ENCODE assay signal across 24 mouse cellular contexts in the genomic region with DNA sequence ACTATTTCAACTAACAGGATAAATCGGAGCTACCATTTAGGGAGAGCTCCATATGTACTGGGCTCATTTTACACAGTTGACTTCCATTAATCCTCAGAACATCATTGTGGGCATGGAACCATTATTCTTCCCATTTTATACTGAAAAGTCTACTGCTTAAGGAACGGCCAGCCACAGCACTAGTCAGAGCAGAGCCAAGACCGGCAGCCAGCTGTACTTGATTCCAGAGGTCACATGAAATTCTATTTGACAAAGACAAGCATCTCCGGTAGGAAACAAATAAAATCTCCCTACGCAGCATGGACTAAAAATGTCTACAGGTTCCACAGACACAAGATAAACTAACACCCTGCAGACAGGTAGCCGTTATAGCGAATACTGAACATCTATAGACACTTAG. TPM values are rescaled to one million over a fixed set of nuclear protein-coding genes. Genes with fewer than 3 reads are reported as not detected.
A peak's percentile ranks its signal among the peaks of the same experiment; 100 is the strongest.
DNase-seq lines count a peak whose midpoint lies in the region; ATAC-seq and TF ChIP-seq lines count a peak whose summit lies in the region.
"Had no signal": no experiment of that assay in that cellular context is flagged by ENCODE, and none has a peak within 500 bp of the region (broad histone marks: within the 10 kb centered on the region; RNA-seq: fewer than 3 reads in every experiment).

No protein-coding gene starts in this region.

- no peak for TF ChIP-seq CTCF in gastrocnemius, adult 2 months (IDR thresholded peaks at IDR 0.05)

- H3K9me3 ChIP-seq in liver, embryonic 11.5 days (ENCODE audit: control insufficient read depth, low read length) = no peaks in the 10 kb centered on the region
- no peaks in the 10 kb centered on the region for H3K9me3 ChIP-seq in liver, embryonic 16.5 days (replicated peaks; ENCODE audit: control insufficient read depth, low read length)
- H3K9me3 ChIP-seq: forebrain, embryonic 13.5 days; heart, embryonic 12.5 days; hindbrain, embryonic 13.5 days; neural tube, embryonic 15.5 days; stomach, embryonic 15.5 days had no signal

- H3K4me2 ChIP-seq in liver, embryonic 11.5 days = peak overlapping the region; percentile 29
- H3K4me2 ChIP-seq in liver, embryonic 16.5 days (ENCODE audit: low read depth, low read length) = peak overlapping the region; percentile 31
- H3K4me2 ChIP-seq: forebrain, embryonic 13.5 days; heart, embryonic 12.5 days; hindbrain, embryonic 13.5 days; neural tube, embryonic 15.5 days; stomach, embryonic 15.5 days had no signal

- no peak overlapping the region for H3K4me3 ChIP-seq in gastrocnemius, adult 2 months
- H3K4me3 ChIP-seq in liver, embryonic 11.5 days (ENCODE audit: low read depth, low read length) = no peak overlapping the region
- 0 out of 2 replicates have a peak overlapping the region, but pooled peaks have one; percentile 17 for H3K4me3 ChIP-seq in liver, embryonic 16.5 days (ENCODE audit: low read depth, low read length)
- H3K4me3 ChIP-seq: forebrain, embryonic 13.5 days; heart, embryonic 12.5 days; hindbrain, embryonic 13.5 days; neural tube, embryonic 15.5 days; stomach, embryonic 15.5 days had no signal

- DNase-seq in gastrocnemius, adult 2 months = no peak
- no peak for DNase-seq in gastrocnemius, adult 8-10 months (ENCODE audit: low spot score in 2 of 2)
- DNase-seq in kidney, postnatal 10 days = peak; percentile 39
- no peak for DNase-seq in kidney, adult 11 months
- no peak for DNase-seq in liver, embryonic 11.5 days (ENCODE audit: low spot score)
- DNase-seq in cerebellum, adult 9-10 months = no peak
- DNase-seq: adrenal gland, adult 8-10 months; cerebellum, adult 8-10 months; cerebellum, postnatal 36 days; gastrocnemius, postnatal 25 days; heart, postnatal 4 days; midbrain, embryonic 14.5 days; retina, postnatal 1 day; right cerebral cortex, postnatal 14 days had no signal

- no peak overlapping the region for H3K9ac ChIP-seq in liver, embryonic 11.5 days (ENCODE audit: low read depth, low read length)
- no peak overlapping the region for H3K9ac ChIP-seq in liver, embryonic 16.5 days (ENCODE audit: low read depth, low read length)
- H3K9ac ChIP-seq: forebrain, embryonic 13.5 days; heart, embryonic 12.5 days; hindbrain, embryonic 13.5 days; neural tube, embryonic 15.5 days; stomach, embryonic 15.5 days had no signal

- no peak for ATAC-seq in liver, embryonic 11.5 days (replicated peaks; ENCODE audit: low FRiP score)
- no peak for ATAC-seq in liver, embryonic 16.5 days (ENCODE audit: low read depth)
- ATAC-seq: activated CD4-positive, CD25-positive, alpha-beta regulatory T cell, adult 4 months; forebrain, embryonic 13.5 days; intestine, embryonic 16.5 days; lung, postnatal 0 days had no signal

- WGBS in liver, embryonic 11.5 days = 71% methylated on average over 7 of the region's 7 CpGs
- WGBS in liver, embryonic 16.5 days (ENCODE audit: insufficient replicate concordance) = 61% methylated on average over 7 of the region's 7 CpGs

- intact Hi-C loops in gastrocnemius, adult 2 months (cut with DNase I) = no loop called here

- 0 out of 2 replicates have a peak, but pooled peaks cover 2% of the 10 kb centered on the region for H3K36me3 ChIP-seq in liver, embryonic 11.5 days (ENCODE audit: control insufficient read depth, insufficient read depth, low read length)
- no peaks in the 10 kb centered on the region for H3K36me3 ChIP-seq in liver, embryonic 16.5 days (ENCODE audit: control insufficient read depth, insufficient read depth)
- H3K36me3 ChIP-seq: heart, embryonic 12.5 days; neural tube, embryonic 15.5 days; stomach, embryonic 15.5 days had no signal

- peaks cover 23% of the 10 kb centered on the region for H3K4me1 ChIP-seq in liver, embryonic 11.5 days (replicated peaks; ENCODE audit: control insufficient read depth, insufficient read depth, low read length)
- H3K4me1 ChIP-seq in liver, embryonic 16.5 days (ENCODE audit: control insufficient read depth, low read depth, low read length) = peaks cover 31% of the 10 kb centered on the region
- H3K4me1 ChIP-seq: forebrain, embryonic 13.5 days; hindbrain, embryonic 13.5 days; neural tube, embryonic 15.5 days; stomach, embryonic 15.5 days had no signal

- H3K27me3 ChIP-seq in liver, embryonic 11.5 days (replicated peaks; ENCODE audit: control insufficient read depth, insufficient read depth, low read length) = no peaks in the 10 kb centered on the region
- H3K27me3 ChIP-seq in liver, embryonic 16.5 days (ENCODE audit: control insufficient read depth, insufficient read depth, low read depth, low read length) = no peaks in the 10 kb centered on the region
- H3K27me3 ChIP-seq: CH12.LX; forebrain, embryonic 13.5 days; heart, embryonic 12.5 days; hindbrain, embryonic 13.5 days; neural tube, embryonic 15.5 days; stomach, embryonic 15.5 days had no signal

- peak overlapping the region; percentile 57; the same call in 1 of the 2 replicates for H3K27ac ChIP-seq in gastrocnemius, adult 2 months
- no peak overlapping the region for H3K27ac ChIP-seq in liver, embryonic 11.5 days (ENCODE audit: low read depth, low read length)
- H3K27ac ChIP-seq in liver, embryonic 16.5 days (ENCODE audit: low read length) = no peak overlapping the region
- H3K27ac ChIP-seq: forebrain, embryonic 13.5 days; hindbrain, embryonic 13.5 days; neural tube, embryonic 15.5 days; stomach, embryonic 15.5 days had no signal

RNA-seq across cellular contexts. Expression of a gene that starts 24.9 kb away (rescaled TPM):
- 1 to 10 TPM; 5.9 to 8.6 TPM for total RNA-seq in gastrocnemius, adult 2 months (2021)
- 1 to 10 TPM; 5.0 to 7.6 (median 7.4) TPM for total RNA-seq in gastrocnemius, adult 8-10 months (2022)
- 16.3 and 17.5 TPM in 2 replicates for polyA plus RNA-seq in liver, embryonic 11.5 days (2014; fragmentation: Nextera tagmentation; extraction: Ambion mirVana)
- polyA plus RNA-seq in liver, embryonic 16.5 days (2015; fragmentation: Nextera tagmentation; extraction: Ambion mirVana) = 17.0 and 19.0 TPM in 2 replicates
